Mouse (Mus musculus): ENCODE results near the gene Ddost. TPM values are rescaled to one million over a fixed set of nuclear protein-coding genes. Genes with fewer than 3 reads are reported as not detected.

Ddost gene
- total RNA-seq (2017), result 32.8 and 33.4 TPM in 2 replicates

GRCm38 (mm10) chr4:138304340-138305104, at the start of gene Ddost:
TSS of gene Ddost (plus strand) at chr4:138304730.
- peak; percentile 96 for ATAC-seq (ENCODE audit: extremely low read depth, insufficient number of reproducible peaks, low FRiP score, poor library complexity, severe bottlenecking)

GRCm38 (mm10) chr4:138257116-138257687, 47.3 kb upstream of the Ddost start:
- ATAC-seq (ENCODE audit: extremely low read depth, insufficient number of reproducible peaks, low FRiP score, poor library complexity, severe bottlenecking), result no peak

GRCm38 (mm10) chr4:138258663-138259062, 45.9 kb upstream of the Ddost start:
- ATAC-seq (ENCODE audit: extremely low read depth, insufficient number of reproducible peaks, low FRiP score, poor library complexity, severe bottlenecking), result no peak

- ATAC-seq (ENCODE audit: extremely low read depth, insufficient number of reproducible peaks, low FRiP score, poor library complexity, severe bottlenecking), result no peak
These were observed 45.0 kb upstream of the Ddost start for GRCm38 (mm10) chr4:138259482-138259881.

- ATAC-seq (ENCODE audit: extremely low read depth, insufficient number of reproducible peaks, low FRiP score, poor library complexity, severe bottlenecking), result peak; percentile 51
These were observed 42.5 kb upstream of the Ddost start for GRCm38 (mm10) chr4:138261843-138262681.

- ATAC-seq (ENCODE audit: extremely low read depth, insufficient number of reproducible peaks, low FRiP score, poor library complexity, severe bottlenecking), result no peak
These were observed 36.7 kb upstream of the Ddost start for GRCm38 (mm10) chr4:138267869-138268268.

GRCm38 (mm10) chr4:138272011-138272997, 32.2 kb upstream of the Ddost start:
- no peak; the same call in 1 of the 2 replicates for ATAC-seq (ENCODE audit: extremely low read depth, insufficient number of reproducible peaks, low FRiP score, poor library complexity, severe bottlenecking)

GRCm38 (mm10) chr4:138278346-138278745, 26.2 kb upstream of the Ddost start:
- ATAC-seq (ENCODE audit: extremely low read depth, insufficient number of reproducible peaks, low FRiP score, poor library complexity, severe bottlenecking), result no peak

GRCm38 (mm10) chr4:138282834-138283233, 21.7 kb upstream of the Ddost start:
- ATAC-seq (ENCODE audit: extremely low read depth, insufficient number of reproducible peaks, low FRiP score, poor library complexity, severe bottlenecking), result peak; percentile 91

GRCm38 (mm10) chr4:138286411-138286810, 18.1 kb upstream of the Ddost start:
- no peak for ATAC-seq (ENCODE audit: extremely low read depth, insufficient number of reproducible peaks, low FRiP score, poor library complexity, severe bottlenecking)

GRCm38 (mm10) chr4:138288691-138289090, 15.8 kb upstream of the Ddost start:
- no peak for ATAC-seq (ENCODE audit: extremely low read depth, insufficient number of reproducible peaks, low FRiP score, poor library complexity, severe bottlenecking)

- no peak for ATAC-seq (ENCODE audit: extremely low read depth, insufficient number of reproducible peaks, low FRiP score, poor library complexity, severe bottlenecking)
These were observed 12.5 kb upstream of the Ddost start for GRCm38 (mm10) chr4:138292028-138292427.

GRCm38 (mm10) chr4:138293261-138293948, 11.1 kb upstream of the Ddost start:
- ATAC-seq (ENCODE audit: extremely low read depth, insufficient number of reproducible peaks, low FRiP score, poor library complexity, severe bottlenecking), result no peak

- no peak for ATAC-seq (ENCODE audit: extremely low read depth, insufficient number of reproducible peaks, low FRiP score, poor library complexity, severe bottlenecking)
These were observed 10.5 kb upstream of the Ddost start for GRCm38 (mm10) chr4:138293949-138294550.

GRCm38 (mm10) chr4:138301271-138301780, 3.2 kb upstream of the Ddost start:
- ATAC-seq (ENCODE audit: extremely low read depth, insufficient number of reproducible peaks, low FRiP score, poor library complexity, severe bottlenecking), result no peak

GRCm38 (mm10) chr4:138303011-138303410, 1.5 kb upstream of the Ddost start:
- ATAC-seq (ENCODE audit: extremely low read depth, insufficient number of reproducible peaks, low FRiP score, poor library complexity, severe bottlenecking), result no peak

- ATAC-seq (ENCODE audit: extremely low read depth, insufficient number of reproducible peaks, low FRiP score, poor library complexity, severe bottlenecking), result no peak
These were observed 788 bp upstream of the Ddost start for GRCm38 (mm10) chr4:138303742-138304141.
